Mouse (Mus musculus): ENCODE results near the gene Egfr. TPM values are rescaled to one million over a fixed set of nuclear protein-coding genes. Genes with fewer than 3 reads are reported as not detected.

Egfr gene
- 5.6 and 7.7 TPM in 2 replicates for polyA plus RNA-seq (2015; fragmentation: Nextera tagmentation; extraction: Ambion mirVana)

GRCm38 (mm10) chr11:16752007-16752348 lies at the start of gene Egfr:
Egfr (plus strand) TSS chr11:16752203.
- ATAC-seq (replicated peaks; ENCODE audit: low FRiP score) = peak; percentile 93
- Histone ChIP-seq H3K36me3 (no peaks in the 10 kb centered on the region), H3K4me2 (peak within 1 kb of the TSS; percentile 97), H3K4me3 (replicated peaks) (peak within 1 kb of the TSS; percentile 60), H3K27ac (peak within 1 kb of the TSS; percentile 29; the same call in 1 of the 2 replicates), H3K9ac (peak within 1 kb of the TSS; percentile 44), H3K9me3 (replicated peaks) (no peaks in the 10 kb centered on the region), H3K27me3 (peaks cover 39% of the 10 kb centered on the region), H3K4me1 (peaks cover 22% of the 10 kb centered on the region)
- 0% methylated on average over 21 of the region's 21 CpGs for WGBS

GRCm38 (mm10) chr11:16703221-16703620 lies 48.8 kb upstream of the Egfr start:
- no peak overlapping the region for H3K9ac ChIP-seq
- no peaks in the 10 kb centered on the region for H3K4me1 ChIP-seq
- H3K4me3 ChIP-seq (replicated peaks) = no peak overlapping the region
- H3K4me2 ChIP-seq = no peak overlapping the region
- H3K27me3 ChIP-seq = no peaks in the 10 kb centered on the region
- 94% methylated on average over 3 of the region's 3 CpGs for WGBS
- no peaks in the 10 kb centered on the region for H3K36me3 ChIP-seq
- no peaks in the 10 kb centered on the region for H3K9me3 ChIP-seq (replicated peaks)
- ATAC-seq (replicated peaks; ENCODE audit: low FRiP score) = no peak
- H3K27ac ChIP-seq = no peak overlapping the region

GRCm38 (mm10) chr11:16735083-16735644 lies 16.8 kb upstream of the Egfr start:
- 60% methylated on average over 1 of the region's 1 CpGs for WGBS
- Histone ChIP-seq H3K4me2 (no peak overlapping the region), H3K27me3 (no peaks in the 10 kb centered on the region), H3K36me3 (no peaks in the 10 kb centered on the region), H3K9ac (no peak overlapping the region), H3K4me1 (no peaks in the 10 kb centered on the region), H3K27ac (no peak overlapping the region), H3K9me3 (replicated peaks) (no peaks in the 10 kb centered on the region), H3K4me3 (replicated peaks) (no peak overlapping the region)
- no peak for ATAC-seq (replicated peaks; ENCODE audit: low FRiP score)

GRCm38 (mm10) chr11:16737323-16737722 lies 14.7 kb upstream of the Egfr start:
- H3K4me2 ChIP-seq = no peak overlapping the region
- no peak overlapping the region for H3K27ac ChIP-seq
- no peaks in the 10 kb centered on the region for H3K9me3 ChIP-seq (replicated peaks)
- 67% methylated on average over 2 of the region's 2 CpGs for WGBS
- no peaks in the 10 kb centered on the region for H3K27me3 ChIP-seq
- no peak overlapping the region for H3K9ac ChIP-seq
- H3K4me3 ChIP-seq (replicated peaks) = no peak overlapping the region
- no peaks in the 10 kb centered on the region for H3K4me1 ChIP-seq
- H3K36me3 ChIP-seq = no peaks in the 10 kb centered on the region
- no peak for ATAC-seq (replicated peaks; ENCODE audit: low FRiP score)

- no peaks in the 10 kb centered on the region for H3K9me3 ChIP-seq (replicated peaks)
- no peak overlapping the region for H3K9ac ChIP-seq
- H3K27ac ChIP-seq = no peak overlapping the region
- H3K4me2 ChIP-seq = no peak overlapping the region
- no peak overlapping the region for H3K4me3 ChIP-seq (replicated peaks)
- H3K4me1 ChIP-seq = no peaks in the 10 kb centered on the region
- 77% methylated on average over 2 of the region's 2 CpGs for WGBS
- no peak for ATAC-seq (replicated peaks; ENCODE audit: low FRiP score)
- H3K36me3 ChIP-seq = no peaks in the 10 kb centered on the region
- no peaks in the 10 kb centered on the region for H3K27me3 ChIP-seq
Measured at GRCm38 (mm10) chr11:16738691-16739090, 13.3 kb upstream of the Egfr start.

- no peak for ATAC-seq (replicated peaks; ENCODE audit: low FRiP score)
- Histone ChIP-seq H3K9ac (no peak overlapping the region), H3K4me3 (replicated peaks) (no peak overlapping the region), H3K4me2 (no peak overlapping the region), H3K27me3 (no peaks in the 10 kb centered on the region), H3K27ac (no peak overlapping the region), H3K36me3 (no peaks in the 10 kb centered on the region), H3K4me1 (no peaks in the 10 kb centered on the region), H3K9me3 (replicated peaks) (no peaks in the 10 kb centered on the region)
- WGBS = 62% methylated on average over 3 of the region's 3 CpGs
Measured at GRCm38 (mm10) chr11:16739155-16739554, 12.8 kb upstream of the Egfr start.

- Histone ChIP-seq H3K27me3 (no peaks in the 10 kb centered on the region), H3K27ac (no peak overlapping the region), H3K36me3 (no peaks in the 10 kb centered on the region), H3K4me3 (replicated peaks) (no peak overlapping the region), H3K9me3 (replicated peaks) (no peaks in the 10 kb centered on the region), H3K9ac (no peak overlapping the region), H3K4me2 (no peak overlapping the region), H3K4me1 (no peaks in the 10 kb centered on the region)
- ATAC-seq (replicated peaks; ENCODE audit: low FRiP score) = no peak
- WGBS = 69% methylated on average over 10 of the region's 10 CpGs
Measured at GRCm38 (mm10) chr11:16740691-16741611, 11.1 kb upstream of the Egfr start.

GRCm38 (mm10) chr11:16742251-16742650 lies 9.8 kb upstream of the Egfr start:
- H3K4me2 ChIP-seq = no peak overlapping the region
- no peaks in the 10 kb centered on the region for H3K27me3 ChIP-seq
- no peak overlapping the region for H3K27ac ChIP-seq
- H3K4me1 ChIP-seq = no peaks in the 10 kb centered on the region
- WGBS = 73% methylated on average over 4 of the region's 4 CpGs
- no peak overlapping the region for H3K4me3 ChIP-seq (replicated peaks)
- H3K9me3 ChIP-seq (replicated peaks) = no peaks in the 10 kb centered on the region
- H3K9ac ChIP-seq = no peak overlapping the region
- no peaks in the 10 kb centered on the region for H3K36me3 ChIP-seq
- no peak for ATAC-seq (replicated peaks; ENCODE audit: low FRiP score)

- Histone ChIP-seq H3K27ac (no peak overlapping the region), H3K27me3 (no peaks in the 10 kb centered on the region), H3K4me3 (replicated peaks) (no peak overlapping the region), H3K4me2 (no peak overlapping the region), H3K4me1 (no peaks in the 10 kb centered on the region), H3K36me3 (no peaks in the 10 kb centered on the region), H3K9me3 (replicated peaks) (no peaks in the 10 kb centered on the region), H3K9ac (no peak overlapping the region)
- 86% methylated on average over 2 of the region's 2 CpGs for WGBS
- ATAC-seq (replicated peaks; ENCODE audit: low FRiP score) = no peak
Measured at GRCm38 (mm10) chr11:16742821-16743220, 9.2 kb upstream of the Egfr start.

- peak overlapping the region; percentile 97 for H3K4me2 ChIP-seq
- peak overlapping the region; percentile 44; the same call in 1 of the 2 replicates for H3K9ac ChIP-seq
- WGBS = 35% methylated on average over 7 of the region's 7 CpGs
- peak overlapping the region; percentile 60 for H3K4me3 ChIP-seq (replicated peaks)
- H3K27me3 ChIP-seq = peaks cover 39% of the 10 kb centered on the region
- no peaks in the 10 kb centered on the region for H3K9me3 ChIP-seq (replicated peaks)
- ATAC-seq (replicated peaks; ENCODE audit: low FRiP score) = no peak; the same call in 1 of the 2 replicates
- no peaks in the 10 kb centered on the region for H3K36me3 ChIP-seq
- H3K27ac ChIP-seq = no peak overlapping the region
- peaks cover 22% of the 10 kb centered on the region for H3K4me1 ChIP-seq
Measured at GRCm38 (mm10) chr11:16751457-16751982, 483 bp upstream of the Egfr start.

- Histone ChIP-seq H3K4me2 (peak overlapping the region; percentile 97), H3K27me3 (peaks cover 39% of the 10 kb centered on the region), H3K27ac (peak overlapping the region; percentile 29; the same call in 1 of the 2 replicates), H3K9ac (peak overlapping the region; percentile 44), H3K9me3 (replicated peaks) (no peaks in the 10 kb centered on the region), H3K4me3 (replicated peaks) (peak overlapping the region; percentile 60), H3K4me1 (peaks cover 22% of the 10 kb centered on the region), H3K36me3 (no peaks in the 10 kb centered on the region)
- peak; percentile 85 for ATAC-seq (replicated peaks; ENCODE audit: low FRiP score)
- WGBS = under 1% methylated on average over 68 of the region's 68 CpGs
Measured at GRCm38 (mm10) chr11:16752349-16753153, 548 bp downstream of the Egfr start.
